In the genomic region with DNA sequence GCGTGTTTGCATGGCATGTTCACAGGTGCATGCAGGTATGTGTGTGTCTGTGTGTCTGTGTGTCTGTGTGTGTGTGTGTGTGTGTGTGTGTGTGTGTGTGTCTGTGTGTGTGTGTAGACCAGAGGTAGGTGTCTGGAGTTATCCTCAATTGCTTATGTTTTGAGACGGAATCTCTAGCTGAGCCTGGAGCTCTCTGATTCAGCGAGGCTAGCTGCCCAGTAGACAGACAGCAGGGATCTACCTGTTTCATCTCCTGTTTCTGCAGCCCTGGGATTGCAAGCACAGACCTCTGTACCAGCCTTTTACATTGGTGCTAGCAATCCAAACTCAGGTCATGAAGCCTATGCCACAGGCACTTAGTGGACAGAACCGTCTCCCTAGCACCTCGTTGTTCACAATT, we compare ENCODE assay signal across 17 mouse cellular contexts.
"Had no signal": no experiment of that assay in that cellular context is flagged by ENCODE, and none has a peak within 500 bp of the region (broad histone marks: within the 10 kb centered on the region; RNA-seq: fewer than 3 reads in every experiment).

No protein-coding gene starts in this region.

- ATAC-seq: hindbrain, embryonic 16.5 days; inflammation-experienced regulatory T-cells, adult 6 months; intestine, embryonic 15.5 days; intestine, postnatal 0 days; liver, embryonic 12.5 days had no signal

- DNase-seq: gastrocnemius, postnatal 10 days; gastrocnemius, postnatal 25 days; heart, adult 18-20 months; heart, postnatal 10 days; heart, postnatal 4 days; kidney, adult 18-20 months; kidney, adult 8-10 months; kidney, postnatal 10 days; kidney, postnatal 36 days; layer of hippocampus, adult 9-11 months; layer of hippocampus, postnatal 36 days; left cerebral cortex, postnatal 4 days had no signal
